Mouse (Mus musculus) midbrain, embryonic 11.5 days (tissue): Measurements from ENCODE around the gene Pacsin1. TPM values are rescaled to one million over a fixed set of nuclear protein-coding genes. Genes with fewer than 3 reads are reported as not detected.

Experiments used
- ATAC-seq: fragments of 200-750 bp; cut with Nextera tagmentation; 2 replicates; pipeline ENCODE4 v1.8.0; 2017; ENCODE audit warnings: moderate TSS enrichment, moderate library complexity; ENCODE audit not compliant: low FRiP score
- DNase-seq: peaks from one replicate; pipeline ENCODE4 v3.0.0; 2015; ENCODE audit warnings: low spot score; ENCODE audit errors: missing footprints
- H3K27ac ChIP-seq: fragments of 300-500 bp; sonication (generic); 2 replicates; pipeline ENCODE4 v1.5.1; 2014; ENCODE audit warnings: low read depth, low read length
- H3K27me3 ChIP-seq: fragments of 300-500 bp; sonication (generic); 2 replicates; pipeline ENCODE4 v1.6.1; 2014; ENCODE audit warnings: mild to moderate bottlenecking, low read length, moderate library complexity, mixed read lengths; ENCODE audit not compliant: control insufficient read depth, insufficient read depth
- H3K36me3 ChIP-seq: fragments of 300-500 bp; sonication (generic); 2 replicates; pipeline ENCODE4 v1.6.1; 2014; ENCODE audit warnings: mild to moderate bottlenecking, low read length, moderate library complexity, mixed read lengths; ENCODE audit not compliant: control insufficient read depth, insufficient read depth
- H3K4me1 ChIP-seq: fragments of 300-500 bp; sonication (generic); 2 replicates; pipeline ENCODE4 v1.6.1; 2014; ENCODE audit warnings: low read length; ENCODE audit not compliant: control insufficient read depth, insufficient read depth
- H3K4me2 ChIP-seq: fragments of 300-500 bp; sonication (generic); 2 replicates; pipeline ENCODE4 v1.6.1; 2014; ENCODE audit warnings: mild to moderate bottlenecking, moderate library complexity
- H3K4me3 ChIP-seq: fragments of 300-500 bp; sonication (generic); 2 replicates; pipeline ENCODE4 v1.5.1; 2014; ENCODE audit warnings: low read depth, low read length
- H3K9ac ChIP-seq: fragments of 300-500 bp; sonication (generic); 2 replicates; pipeline ENCODE4 v1.6.1; 2014; ENCODE audit warnings: low read length
- H3K9me3 ChIP-seq: fragments of 300-500 bp; sonication (generic); 2 replicates; pipeline ENCODE4 v1.6.1; 2016; ENCODE audit warnings: low read length; ENCODE audit not compliant: control insufficient read depth
- WGBS: fragments of 180-500 bp; shearing (Covaris S2); extraction: QIAGEN DNeasy Blood & Tissue Kit; methylation state at CpG from one replicate; pipeline ENCODE4 v1.1.7; 2014; 5-methylcytosine and 5-hydroxymethylcytosine counted together
- polyA plus RNA-seq: library from polyadenylated mRNA; unstranded; fragments of >200 nt; fragmentation: Nextera tagmentation; extraction: Ambion mirVana; gene quantifications from 2 replicates; pipeline ENCODE4 v1.2.1, GENCODE M21; 2014

The Pacsin1 gene
- polyA plus RNA-seq, 1 experiment from 2014 or later: 4.5 TPM

- peak overlapping the region; percentile 67 for H3K4me3 ChIP-seq
- no peak for ATAC-seq
- H3K9ac ChIP-seq: peak overlapping the region; percentile 97
- WGBS: 3% methylated on average over 23 of the region's 23 CpGs
- peak overlapping the region; percentile 63 for H3K4me2 ChIP-seq
- H3K4me1 ChIP-seq: peaks cover 25% of the 10 kb centered on the region
- H3K9me3 ChIP-seq: no peaks in the 10 kb centered on the region
- DNase-seq: peak; percentile 94
- H3K27me3 ChIP-seq: no peaks in the 10 kb centered on the region
- peaks cover 7% of the 10 kb centered on the region for H3K36me3 ChIP-seq
- H3K27ac ChIP-seq: peak overlapping the region; percentile 90
These were observed 33.4 kb upstream of the Pacsin1 start for GRCm38 (mm10) chr17:27621705-27622531.

GRCm38 (mm10) chr17:27622611-27623359, 32.5 kb upstream of the Pacsin1 start:
- peak overlapping the region; percentile 97 for H3K9ac ChIP-seq
- under 1% methylated on average over 60 of the region's 80 CpGs for WGBS
- H3K9me3 ChIP-seq: no peaks in the 10 kb centered on the region
- peaks cover 3% of the 10 kb centered on the region; the same call in 1 of the 2 replicates for H3K36me3 ChIP-seq
- peaks cover 26% of the 10 kb centered on the region for H3K4me1 ChIP-seq
- ATAC-seq (peak; percentile 49), DNase-seq (peak; percentile 94)
- peak overlapping the region; percentile 90 for H3K27ac ChIP-seq
- H3K4me2 ChIP-seq: peak overlapping the region; percentile 63
- peak overlapping the region; percentile 67 for H3K4me3 ChIP-seq
- no peaks in the 10 kb centered on the region for H3K27me3 ChIP-seq

- peak; percentile 99 for DNase-seq
- Histone ChIP-seq H3K9me3 (no peaks in the 10 kb centered on the region), H3K4me1 (peaks cover 26% of the 10 kb centered on the region), H3K9ac (peak within 1 kb of the TSS; percentile 97), H3K27ac (peak within 1 kb of the TSS; percentile 90), H3K4me2 (peak within 1 kb of the TSS; percentile 63), H3K4me3 (peak within 1 kb of the TSS; percentile 67), H3K27me3 (no peaks in the 10 kb centered on the region), H3K36me3 (no peaks in the 10 kb centered on the region)
- peak; percentile 89 for ATAC-seq
- WGBS: 9% methylated on average over 84 of the region's 91 CpGs
These were observed 31.7 kb upstream of the Pacsin1 start, which contains the start of gene Nudt3 for GRCm38 (mm10) chr17:27623360-27624326. TSS of gene Nudt3 (minus strand) at chr17:27623495.

- DNase-seq: no peak
- no peak for ATAC-seq
- WGBS: 34% methylated on average over 7 of the region's 7 CpGs
- Histone ChIP-seq H3K9me3 (no peaks in the 10 kb centered on the region), H3K27me3 (no peaks in the 10 kb centered on the region), H3K4me3 (no peak overlapping the region), H3K27ac (no peak overlapping the region), H3K9ac (0 out of 2 replicates have a peak overlapping the region, but pooled peaks have one; percentile 14), H3K36me3 (peaks cover 5% of the 10 kb centered on the region), H3K4me1 (peaks cover 19% of the 10 kb centered on the region), H3K4me2 (no peak overlapping the region)
These were observed 29.7 kb upstream of the Pacsin1 start for GRCm38 (mm10) chr17:27625455-27626251.

GRCm38 (mm10) chr17:27626681-27627080, 28.6 kb upstream of the Pacsin1 start:
- H3K4me3 ChIP-seq: no peak overlapping the region
- no peak overlapping the region for H3K9ac ChIP-seq
- H3K9me3 ChIP-seq: no peaks in the 10 kb centered on the region
- H3K27me3 ChIP-seq: no peaks in the 10 kb centered on the region
- no peak for ATAC-seq
- H3K4me2 ChIP-seq: no peak overlapping the region
- peaks cover 15% of the 10 kb centered on the region for H3K36me3 ChIP-seq
- DNase-seq: peak; percentile 89
- peak overlapping the region; percentile 10; the same call in 1 of the 2 replicates for H3K27ac ChIP-seq
- peaks cover 12% of the 10 kb centered on the region for H3K4me1 ChIP-seq
- WGBS: 24% methylated on average over 5 of the region's 5 CpGs

GRCm38 (mm10) chr17:27627451-27627850, 27.9 kb upstream of the Pacsin1 start:
- Histone ChIP-seq H3K4me3 (no peak overlapping the region), H3K27me3 (no peaks in the 10 kb centered on the region), H3K27ac (no peak overlapping the region), H3K9me3 (no peaks in the 10 kb centered on the region), H3K4me1 (peaks cover 12% of the 10 kb centered on the region), H3K4me2 (no peak overlapping the region), H3K9ac (no peak overlapping the region), H3K36me3 (peaks cover 21% of the 10 kb centered on the region)
- DNase-seq (no peak), ATAC-seq (no peak)
- 42% methylated on average over 5 of the region's 5 CpGs for WGBS

GRCm38 (mm10) chr17:27628376-27628775, 26.9 kb upstream of the Pacsin1 start:
- ATAC-seq (no peak), DNase-seq (no peak)
- peaks cover 25% of the 10 kb centered on the region for H3K36me3 ChIP-seq
- 93% methylated on average over 8 of the region's 8 CpGs for WGBS
- no peak overlapping the region for H3K4me3 ChIP-seq
- no peaks in the 10 kb centered on the region for H3K27me3 ChIP-seq
- H3K4me1 ChIP-seq: peaks cover 18% of the 10 kb centered on the region
- H3K9me3 ChIP-seq: no peaks in the 10 kb centered on the region
- H3K27ac ChIP-seq: no peak overlapping the region
- H3K9ac ChIP-seq: no peak overlapping the region
- H3K4me2 ChIP-seq: no peak overlapping the region
